Mouse (Mus musculus): ENCODE data around the gene Sycp1. TPM values are rescaled to one million over a fixed set of nuclear protein-coding genes. Genes with fewer than 3 reads are reported as not detected.
A peak's percentile ranks its signal among the peaks of the same experiment; 100 is the strongest.

Sycp1 gene
- not detected in 2 replicates for polyA plus RNA-seq (2014; fragmentation: Nextera tagmentation; extraction: Ambion mirVana)

- no peaks in the 10 kb centered on the region for H3K9me3 ChIP-seq (ENCODE audit: control insufficient read depth, low read length)
- H3K27ac ChIP-seq (ENCODE audit: low read depth, low read length) = no peak within 1 kb of the TSS
- H3K4me1 ChIP-seq (ENCODE audit: control insufficient read depth, insufficient read depth, low read length) = no peaks in the 10 kb centered on the region
- H3K4me3 ChIP-seq (ENCODE audit: low read depth, low read length) = no peak within 1 kb of the TSS
- no peaks in the 10 kb centered on the region for H3K27me3 ChIP-seq (ENCODE audit: control insufficient read depth, insufficient read depth, low read length)
- no peak for ATAC-seq (ENCODE audit: low read depth)
- no peak within 1 kb of the TSS for H3K4me2 ChIP-seq (ENCODE audit: low read depth, low read length)
- no peak within 1 kb of the TSS for H3K9ac ChIP-seq (replicated peaks; ENCODE audit: low read depth, low read length)
- no peaks in the 10 kb centered on the region for H3K36me3 ChIP-seq (ENCODE audit: control insufficient read depth, insufficient read depth, low read length)
- 95% methylated on average over 78 of the region's 78 CpGs for WGBS
Measured at GRCm38 (mm10) chr3:102935451-102936354, at the start of gene Sycp1. TSS of gene Sycp1 (minus strand) at chr3:102936100.

GRCm38 (mm10) chr3:102980349-102980736, 44.4 kb upstream of the Sycp1 start:
- Histone ChIP-seq H3K9me3 (ENCODE audit: control insufficient read depth, low read length) (no peaks in the 10 kb centered on the region), H3K27me3 (ENCODE audit: control insufficient read depth, insufficient read depth, low read length) (no peaks in the 10 kb centered on the region), H3K4me1 (ENCODE audit: control insufficient read depth, insufficient read depth, low read length) (0 out of 2 replicates have a peak, but pooled peaks cover 4% of the 10 kb centered on the region), H3K4me3 (ENCODE audit: low read depth, low read length) (no peak overlapping the region), H3K36me3 (ENCODE audit: control insufficient read depth, insufficient read depth, low read length) (no peaks in the 10 kb centered on the region), H3K27ac (ENCODE audit: low read depth, low read length) (peak overlapping the region; percentile 78), H3K9ac (replicated peaks; ENCODE audit: low read depth, low read length) (peak overlapping the region; percentile 43; the same call in 1 of the 2 replicates), H3K4me2 (ENCODE audit: low read depth, low read length) (peak overlapping the region; percentile 19; the same call in 1 of the 2 replicates)
- no peak for ATAC-seq (ENCODE audit: low read depth)
- WGBS = 24% methylated on average over 3 of the region's 3 CpGs

GRCm38 (mm10) chr3:102979550-102980348, 43.8 kb upstream of the Sycp1 start:
- Histone ChIP-seq H3K9ac (replicated peaks; ENCODE audit: low read depth, low read length) (peak overlapping the region; percentile 43; the same call in 1 of the 2 replicates), H3K36me3 (ENCODE audit: control insufficient read depth, insufficient read depth, low read length) (no peaks in the 10 kb centered on the region), H3K4me2 (ENCODE audit: low read depth, low read length) (peak overlapping the region; percentile 19), H3K4me3 (ENCODE audit: low read depth, low read length) (no peak overlapping the region), H3K9me3 (ENCODE audit: control insufficient read depth, low read length) (no peaks in the 10 kb centered on the region), H3K4me1 (ENCODE audit: control insufficient read depth, insufficient read depth, low read length) (0 out of 2 replicates have a peak, but pooled peaks cover 4% of the 10 kb centered on the region), H3K27me3 (ENCODE audit: control insufficient read depth, insufficient read depth, low read length) (no peaks in the 10 kb centered on the region), H3K27ac (ENCODE audit: low read depth, low read length) (peak overlapping the region; percentile 78)
- 9% methylated on average over 10 of the region's 10 CpGs for WGBS
- peak; percentile 99 for ATAC-seq (ENCODE audit: low read depth)

GRCm38 (mm10) chr3:102976906-102977305, 41.0 kb upstream of the Sycp1 start:
- WGBS = 87% methylated on average over 4 of the region's 4 CpGs
- H3K4me2 ChIP-seq (ENCODE audit: low read depth, low read length) = no peak overlapping the region
- H3K27ac ChIP-seq (ENCODE audit: low read depth, low read length) = no peak overlapping the region
- 0 out of 2 replicates have a peak, but pooled peaks cover 4% of the 10 kb centered on the region for H3K4me1 ChIP-seq (ENCODE audit: control insufficient read depth, insufficient read depth, low read length)
- no peaks in the 10 kb centered on the region for H3K36me3 ChIP-seq (ENCODE audit: control insufficient read depth, insufficient read depth, low read length)
- no peaks in the 10 kb centered on the region for H3K27me3 ChIP-seq (ENCODE audit: control insufficient read depth, insufficient read depth, low read length)
- H3K4me3 ChIP-seq (ENCODE audit: low read depth, low read length) = no peak overlapping the region
- H3K9ac ChIP-seq (replicated peaks; ENCODE audit: low read depth, low read length) = no peak overlapping the region
- H3K9me3 ChIP-seq (ENCODE audit: control insufficient read depth, low read length) = no peaks in the 10 kb centered on the region
- no peak for ATAC-seq (ENCODE audit: low read depth)

- Histone ChIP-seq H3K27me3 (ENCODE audit: control insufficient read depth, insufficient read depth, low read length) (no peaks in the 10 kb centered on the region), H3K4me2 (ENCODE audit: low read depth, low read length) (no peak overlapping the region), H3K27ac (ENCODE audit: low read depth, low read length) (no peak overlapping the region), H3K9ac (replicated peaks; ENCODE audit: low read depth, low read length) (no peak overlapping the region), H3K4me3 (ENCODE audit: low read depth, low read length) (no peak overlapping the region), H3K4me1 (ENCODE audit: control insufficient read depth, insufficient read depth, low read length) (no peaks in the 10 kb centered on the region), H3K9me3 (ENCODE audit: control insufficient read depth, low read length) (no peaks in the 10 kb centered on the region), H3K36me3 (ENCODE audit: control insufficient read depth, insufficient read depth, low read length) (no peaks in the 10 kb centered on the region)
- WGBS = 87% methylated on average over 3 of the region's 3 CpGs
- no peak for ATAC-seq (ENCODE audit: low read depth)
Measured at GRCm38 (mm10) chr3:102970508-102970907, 34.6 kb upstream of the Sycp1 start.

GRCm38 (mm10) chr3:102970067-102970466, 34.2 kb upstream of the Sycp1 start:
- H3K36me3 ChIP-seq (ENCODE audit: control insufficient read depth, insufficient read depth, low read length) = no peaks in the 10 kb centered on the region
- H3K4me2 ChIP-seq (ENCODE audit: low read depth, low read length) = no peak overlapping the region
- no peaks in the 10 kb centered on the region for H3K4me1 ChIP-seq (ENCODE audit: control insufficient read depth, insufficient read depth, low read length)

GRCm38 (mm10) chr3:102964033-102964432, 28.1 kb upstream of the Sycp1 start, which contains the start of gene Nr1h5:
TSS of gene Nr1h5 (minus strand) at chr3:102964133.
- no peak within 1 kb of the TSS for H3K27ac ChIP-seq (ENCODE audit: low read depth, low read length)
- H3K9ac ChIP-seq (replicated peaks; ENCODE audit: low read depth, low read length) = no peak within 1 kb of the TSS
- no peaks in the 10 kb centered on the region for H3K27me3 ChIP-seq (ENCODE audit: control insufficient read depth, insufficient read depth, low read length)
- H3K4me1 ChIP-seq (ENCODE audit: control insufficient read depth, insufficient read depth, low read length) = no peaks in the 10 kb centered on the region
- H3K9me3 ChIP-seq (ENCODE audit: control insufficient read depth, low read length) = no peaks in the 10 kb centered on the region
- 54% methylated on average over 3 of the region's 3 CpGs for WGBS
- H3K4me3 ChIP-seq (ENCODE audit: low read depth, low read length) = no peak within 1 kb of the TSS
- H3K4me2 ChIP-seq (ENCODE audit: low read depth, low read length) = no peak within 1 kb of the TSS
- no peaks in the 10 kb centered on the region for H3K36me3 ChIP-seq (ENCODE audit: control insufficient read depth, insufficient read depth, low read length)
- ATAC-seq (ENCODE audit: low read depth) = no peak

More at GRCm38 (mm10) chr3:102970067-102970466, 34.2 kb upstream of the Sycp1 start:
- no peaks in the 10 kb centered on the region for H3K27me3 ChIP-seq (ENCODE audit: control insufficient read depth, insufficient read depth, low read length)
- no peak overlapping the region for H3K4me3 ChIP-seq (ENCODE audit: low read depth, low read length)
- WGBS = 42% methylated on average over 9 of the region's 9 CpGs
- no peaks in the 10 kb centered on the region for H3K9me3 ChIP-seq (ENCODE audit: control insufficient read depth, low read length)
- ATAC-seq (ENCODE audit: low read depth) = peak; percentile 77; the same call in 1 of the 2 replicates
- no peak overlapping the region for H3K27ac ChIP-seq (ENCODE audit: low read depth, low read length)
- 0 out of 2 replicates have a peak overlapping the region, but pooled peaks have one; percentile 21 for H3K9ac ChIP-seq (replicated peaks; ENCODE audit: low read depth, low read length)

- H3K9me3 ChIP-seq (ENCODE audit: control insufficient read depth, low read length) = no peaks in the 10 kb centered on the region
- ATAC-seq (ENCODE audit: low read depth) = no peak
- H3K27me3 ChIP-seq (ENCODE audit: control insufficient read depth, insufficient read depth, low read length) = no peaks in the 10 kb centered on the region
- H3K9ac ChIP-seq (replicated peaks; ENCODE audit: low read depth, low read length) = no peak overlapping the region
- no peak overlapping the region for H3K4me3 ChIP-seq (ENCODE audit: low read depth, low read length)
- no peak overlapping the region for H3K27ac ChIP-seq (ENCODE audit: low read depth, low read length)
- H3K36me3 ChIP-seq (ENCODE audit: control insufficient read depth, insufficient read depth, low read length) = no peaks in the 10 kb centered on the region
- 77% methylated on average over 3 of the region's 3 CpGs for WGBS
- H3K4me1 ChIP-seq (ENCODE audit: control insufficient read depth, insufficient read depth, low read length) = no peaks in the 10 kb centered on the region
- no peak overlapping the region for H3K4me2 ChIP-seq (ENCODE audit: low read depth, low read length)
Measured at GRCm38 (mm10) chr3:102955596-102955995, 19.7 kb upstream of the Sycp1 start.

All from neural tube, embryonic 14.5 days (tissue).